Mouse (Mus musculus): ENCODE data around the gene Nbl1.

Gene Nbl1

GRCm38 (mm10) chr4:139096201-139096600 is 3.4 kb upstream of the Nbl1 start:
- no peak for DNase-seq

GRCm38 (mm10) chr4:139095406-139095805 is 2.6 kb upstream of the Nbl1 start:
- DNase-seq, result no peak

- no peak for DNase-seq
Measured at GRCm38 (mm10) chr4:139093196-139093530, 370 bp upstream of the Nbl1 start.

GRCm38 (mm10) chr4:139091478-139092355 is 1.1 kb downstream of the Nbl1 start:
- peak in 1 of 2 experiments; percentile 28 for DNase-seq

- DNase-seq, result no peak
Measured at GRCm38 (mm10) chr4:139091066-139091465, 1.7 kb downstream of the Nbl1 start.

- no peak for DNase-seq
Measured at GRCm38 (mm10) chr4:139090303-139090940, 2.4 kb downstream of the Nbl1 start.

GRCm38 (mm10) chr4:139088982-139089671 is 3.7 kb downstream of the Nbl1 start:
- no peak for DNase-seq

- DNase-seq, result peak; percentile 44 to 56
Measured at GRCm38 (mm10) chr4:139086984-139087383, 5.8 kb downstream of the Nbl1 start.

GRCm38 (mm10) chr4:139086037-139086436 is 6.8 kb downstream of the Nbl1 start:
- peak; percentile 91 for DNase-seq

- DNase-seq, result no peak
Measured at GRCm38 (mm10) chr4:139085337-139085736, 7.5 kb downstream of the Nbl1 start.

- no peak for DNase-seq
Measured at GRCm38 (mm10) chr4:139082790-139083564, 9.8 kb downstream of the Nbl1 start.

- no peak for DNase-seq
Measured at GRCm38 (mm10) chr4:139081270-139081931, 11.4 kb downstream of the Nbl1 start.

- no peak for DNase-seq
Measured at GRCm38 (mm10) chr4:139080259-139080658, 12.5 kb downstream of the Nbl1 start.

GRCm38 (mm10) chr4:139079439-139079838 is 13.4 kb downstream of the Nbl1 start:
- DNase-seq, result no peak

GRCm38 (mm10) chr4:139078726-139079125 is 14.1 kb downstream of the Nbl1 start:
- DNase-seq, result no peak

GRCm38 (mm10) chr4:139078313-139078712 is 14.5 kb downstream of the Nbl1 start:
- DNase-seq, result no peak

- no peak for DNase-seq
Measured at GRCm38 (mm10) chr4:139075915-139076314, 16.9 kb downstream of the Nbl1 start.

- no peak for DNase-seq
Measured at GRCm38 (mm10) chr4:139075041-139075711, 17.6 kb downstream of the Nbl1 start, which contains the start of gene Htr6. Gene Htr6, minus strand, starts transcription at chr4:139075570.

- DNase-seq, result no peak
Measured at GRCm38 (mm10) chr4:139074060-139074459, 18.7 kb downstream of the Nbl1 start.

- DNase-seq, result no peak
Measured at GRCm38 (mm10) chr4:139068287-139068686, 24.5 kb downstream of the Nbl1 start.

GRCm38 (mm10) chr4:139064831-139065230 is 28.0 kb downstream of the Nbl1 start:
- DNase-seq, result no peak

- DNase-seq, result no peak
Measured at GRCm38 (mm10) chr4:139059569-139059968, 33.2 kb downstream of the Nbl1 start.

All from B cell, adult 2 months (primary cell).